Mouse (Mus musculus): Measurements from ENCODE around the gene Dapk1.

Gene Dapk1

DNA sequence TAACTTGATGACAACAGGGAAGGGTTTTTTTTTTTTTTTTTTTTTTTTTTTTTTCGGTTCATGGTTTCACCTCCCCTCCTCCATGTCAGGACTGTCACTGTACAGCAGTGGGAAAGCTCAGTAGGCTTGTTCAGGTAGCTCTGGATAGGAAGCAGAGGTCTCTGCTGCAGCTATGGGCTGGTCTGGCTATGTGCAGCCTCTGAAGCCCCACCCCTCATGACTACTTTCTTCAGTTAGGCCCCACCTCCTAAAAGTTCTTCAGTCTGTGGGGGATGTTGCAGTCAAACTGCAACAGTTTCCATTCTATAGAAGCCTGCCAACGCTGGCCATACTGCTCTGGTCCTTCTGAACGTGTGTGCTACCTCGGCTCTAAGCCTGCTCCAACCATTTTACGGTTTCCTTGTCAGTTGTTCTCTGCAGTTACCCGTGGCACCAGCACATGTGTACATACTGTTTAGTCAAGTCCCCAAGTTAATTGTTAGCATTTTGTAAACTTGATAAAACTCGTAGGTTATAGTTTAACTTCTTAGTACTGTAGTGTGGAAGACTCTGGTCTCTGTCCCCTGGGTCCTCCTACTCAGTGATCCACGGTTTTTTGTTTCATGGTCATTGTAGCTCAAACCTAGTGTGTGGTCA, 6.8 kb downstream of the Dapk1 start:
- TF ChIP-seq GATA4 (IDR thresholded peaks at IDR 0.05; ENCODE audit: insufficient replicate concordance, low read length): no peak

DNA sequence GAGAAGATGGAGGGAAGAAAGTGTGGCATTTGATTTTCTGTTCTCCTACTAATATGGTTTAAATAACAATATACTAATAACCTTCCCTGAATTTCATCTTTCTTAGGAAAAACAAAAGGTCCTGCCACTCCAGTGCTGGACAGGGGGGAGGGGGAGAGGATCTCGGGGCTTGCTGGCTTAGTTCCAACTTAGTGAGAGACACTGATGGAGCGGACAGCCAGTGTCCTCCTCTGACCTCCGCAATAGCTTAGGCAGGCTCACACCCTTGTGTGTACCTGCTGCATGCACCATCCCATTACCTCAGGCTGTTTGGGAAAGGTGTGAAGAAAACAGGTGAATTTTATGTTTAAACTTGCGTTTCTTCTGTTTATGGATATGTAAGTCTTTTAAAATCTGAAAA, 7.5 kb downstream of the Dapk1 start:
- no peak for TF ChIP-seq GATA4 (IDR thresholded peaks at IDR 0.05; ENCODE audit: insufficient replicate concordance, low read length)

DNA sequence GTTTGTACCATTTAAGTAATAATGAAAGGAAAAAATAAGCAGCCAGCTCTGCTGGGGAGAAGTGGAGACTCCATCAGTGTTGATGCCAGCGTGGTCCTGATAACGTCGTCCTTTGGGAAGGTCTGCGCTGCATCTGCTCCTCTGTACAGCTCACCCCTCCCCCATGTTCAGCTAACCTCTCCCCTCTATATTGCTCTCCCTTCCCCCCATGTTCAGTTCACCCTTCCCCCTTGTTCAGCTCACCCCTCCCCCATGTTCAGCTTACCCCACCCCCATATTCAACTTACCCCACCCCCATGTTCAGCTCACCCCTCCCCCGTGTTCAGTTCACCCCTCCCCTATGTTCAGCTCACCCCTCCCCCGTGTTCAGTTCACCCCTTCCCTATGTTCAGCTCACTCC, 8.8 kb downstream of the Dapk1 start:
- TF ChIP-seq GATA4 (IDR thresholded peaks at IDR 0.05; ENCODE audit: insufficient replicate concordance, low read length): no peak

DNA sequence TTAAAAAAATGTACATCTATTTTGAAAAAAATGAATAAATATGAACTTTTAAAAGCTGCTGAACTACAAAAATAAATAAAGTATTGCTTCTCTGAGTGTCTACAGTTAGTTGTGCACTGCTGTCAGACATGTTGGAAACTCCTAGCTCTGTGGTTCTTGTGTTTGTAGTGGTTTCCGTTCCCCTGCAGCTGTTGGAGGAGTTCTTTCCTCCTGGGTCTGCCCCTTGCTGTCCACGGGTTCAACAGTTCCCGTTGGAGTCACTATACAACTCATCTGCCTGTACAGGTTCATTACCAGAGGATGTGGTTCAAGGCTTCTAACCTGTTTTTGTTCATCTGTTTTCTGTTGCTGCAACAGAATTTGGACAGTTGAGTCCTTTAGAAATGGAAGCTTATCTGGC, 10.4 kb downstream of the Dapk1 start:
- no peak for TF ChIP-seq GATA4 (IDR thresholded peaks at IDR 0.05; ENCODE audit: insufficient replicate concordance, low read length)

DNA sequence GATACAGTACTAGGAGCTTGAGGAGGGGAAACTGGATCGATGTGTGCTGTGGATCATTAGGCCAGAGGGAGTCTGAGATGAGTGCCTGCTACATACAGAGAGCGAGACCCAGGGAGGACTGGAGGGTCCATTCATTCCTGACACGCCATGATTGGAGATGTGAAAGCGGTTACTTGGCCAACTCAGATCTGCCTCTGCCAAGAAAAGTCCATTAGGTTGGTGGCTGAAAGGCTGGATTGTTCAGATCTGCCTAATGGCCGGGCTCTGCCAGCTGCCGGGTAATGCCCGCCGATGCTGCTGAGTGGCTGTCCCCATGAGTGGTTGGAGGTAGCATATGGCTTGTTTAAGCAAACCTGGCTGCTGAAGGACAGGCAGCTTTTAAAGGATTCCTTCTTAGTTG, 12.4 kb downstream of the Dapk1 start:
- no peak for TF ChIP-seq GATA4 (IDR thresholded peaks at IDR 0.05; ENCODE audit: insufficient replicate concordance, low read length)

DNA sequence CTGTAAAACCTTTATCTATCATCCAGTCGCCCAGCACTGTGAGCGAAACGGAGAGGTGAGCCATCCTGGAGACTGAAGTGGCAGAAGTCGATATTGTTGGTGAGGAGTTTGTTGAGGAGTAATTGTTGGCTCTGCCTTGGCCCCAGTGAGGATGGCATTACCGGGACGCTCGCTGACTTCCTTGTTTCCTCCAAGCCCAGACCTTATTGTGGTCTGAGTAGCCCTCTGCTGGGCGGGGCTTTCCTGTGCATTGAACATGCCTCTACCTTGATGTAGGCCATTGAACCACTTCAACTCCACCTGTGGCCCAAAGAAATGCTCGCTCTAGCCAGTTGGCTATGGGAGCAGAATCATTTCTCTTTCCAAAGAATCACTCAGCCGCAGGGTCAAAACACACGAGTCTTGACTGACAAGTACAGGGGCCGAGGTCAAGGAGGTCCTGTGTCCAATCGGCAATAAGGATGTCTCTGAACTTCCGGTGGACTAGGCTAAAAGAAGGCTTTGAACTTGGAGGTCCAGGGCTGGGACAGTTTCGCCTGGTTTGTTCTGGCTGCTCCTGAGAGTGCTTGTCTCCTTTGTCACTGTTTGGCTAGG, 13.4 kb downstream of the Dapk1 start:
- no peak for TF ChIP-seq GATA4 (IDR thresholded peaks at IDR 0.05; ENCODE audit: insufficient replicate concordance, low read length)

DNA sequence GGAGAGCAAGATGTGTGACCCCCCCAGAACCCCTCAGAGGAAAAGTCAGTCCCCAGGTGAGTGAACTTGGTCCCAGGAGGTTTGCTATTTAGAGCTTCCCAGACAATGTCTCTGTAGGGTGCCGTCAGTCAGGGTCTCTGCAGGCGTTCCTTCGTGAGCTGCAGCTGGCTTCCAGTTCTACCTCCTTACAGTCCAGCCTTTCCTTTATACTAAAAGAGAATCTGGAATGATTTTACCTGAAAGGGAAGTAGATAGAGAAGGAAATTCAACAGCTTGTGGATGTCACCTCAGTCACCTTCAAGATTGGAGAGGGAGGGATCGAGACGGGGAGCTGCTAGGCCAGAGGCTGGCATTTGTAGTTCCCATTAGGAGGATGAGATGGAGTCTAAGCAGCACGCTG, 14.3 kb downstream of the Dapk1 start:
- TF ChIP-seq GATA4 (IDR thresholded peaks at IDR 0.05; ENCODE audit: insufficient replicate concordance, low read length): no peak

DNA sequence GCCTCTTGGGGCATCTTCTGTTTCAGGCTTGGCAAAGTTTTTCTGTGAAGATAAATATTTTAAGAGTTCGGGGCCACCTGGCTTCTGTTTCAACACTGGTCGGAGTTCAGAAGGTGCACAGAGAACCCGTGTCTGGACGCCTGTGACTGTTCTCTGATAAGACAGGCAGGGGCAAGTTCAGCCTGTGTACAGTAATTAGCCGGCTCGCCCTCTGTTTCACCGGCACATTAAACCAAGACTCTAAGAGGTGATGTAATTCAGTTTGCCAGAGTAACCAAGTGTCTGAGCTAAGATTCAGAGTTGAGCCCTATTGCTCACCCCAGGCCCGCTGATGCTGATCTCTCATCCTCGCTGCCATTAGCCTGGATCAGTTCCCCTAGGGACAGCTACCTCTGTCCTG, 16.5 kb downstream of the Dapk1 start:
- TF ChIP-seq GATA4 (IDR thresholded peaks at IDR 0.05; ENCODE audit: insufficient replicate concordance, low read length): no peak

DNA sequence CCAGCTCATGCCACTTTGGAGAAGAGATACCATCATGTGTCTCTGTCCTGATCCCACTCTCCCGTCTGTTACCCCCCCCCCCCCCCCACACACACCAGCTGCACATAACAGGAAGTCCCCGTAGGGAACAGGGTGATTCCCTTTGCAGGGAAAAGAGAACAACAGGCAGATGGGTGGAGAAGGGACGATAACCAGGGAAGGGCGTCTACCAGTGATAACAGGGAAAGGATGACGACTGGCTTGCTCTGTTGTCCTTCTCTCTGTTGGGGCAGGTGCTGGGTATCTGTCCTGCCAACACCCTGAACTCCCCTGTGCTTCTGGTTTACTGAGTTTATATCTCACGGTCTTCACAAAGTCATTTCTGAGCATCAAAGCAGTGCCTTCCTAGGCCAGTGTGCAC, 18.0 kb downstream of the Dapk1 start:
- TF ChIP-seq GATA4 (IDR thresholded peaks at IDR 0.05; ENCODE audit: insufficient replicate concordance, low read length): no peak

DNA sequence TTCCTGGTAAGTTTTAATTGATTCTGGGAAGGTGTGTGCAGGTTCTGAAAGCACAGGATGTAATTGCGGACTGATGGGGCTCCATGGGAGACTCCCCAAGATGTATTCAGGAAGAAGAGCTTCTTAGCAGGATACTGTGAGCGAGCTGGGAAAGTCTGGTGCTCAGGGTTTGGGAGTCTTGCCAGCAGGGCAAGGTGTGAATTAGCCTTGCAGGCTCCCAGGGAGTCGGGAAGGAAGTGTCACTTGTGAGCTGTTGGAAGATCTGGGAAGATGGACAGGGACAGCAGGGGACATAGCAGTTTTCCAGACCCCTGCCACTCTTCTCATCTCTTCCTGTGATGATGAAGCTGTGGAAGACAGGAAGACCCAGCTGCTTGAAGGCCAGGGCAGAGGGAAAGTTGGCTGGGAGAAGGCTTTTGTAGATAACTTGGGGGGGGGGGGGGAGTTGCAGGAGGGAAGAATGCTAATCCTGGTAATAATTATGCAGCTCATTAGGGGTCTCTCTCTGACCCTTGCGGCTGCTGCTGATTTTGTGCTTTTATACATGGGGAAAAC, 19.7 kb downstream of the Dapk1 start:
- no peak for TF ChIP-seq GATA4 (IDR thresholded peaks at IDR 0.05; ENCODE audit: insufficient replicate concordance, low read length)

DNA sequence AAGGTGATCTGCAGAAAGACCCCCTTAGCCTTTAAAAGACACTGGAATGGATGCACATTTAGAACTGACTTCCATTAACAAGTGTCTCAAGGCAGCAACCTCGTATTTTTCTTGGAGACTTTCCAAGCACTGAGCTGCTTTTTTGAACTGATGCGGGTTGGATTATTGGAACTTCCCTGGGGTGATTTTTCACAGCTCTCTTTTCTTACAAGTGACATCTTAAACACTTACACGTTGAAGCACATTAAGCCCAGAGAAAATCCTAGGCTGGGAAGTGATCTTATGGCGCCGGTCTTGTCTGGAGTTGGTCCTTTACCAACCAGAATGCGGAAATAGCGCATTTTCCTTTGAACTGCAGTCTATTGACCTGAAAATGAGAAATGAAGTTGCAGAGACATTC, 23.8 kb downstream of the Dapk1 start:
- TF ChIP-seq GATA4 (IDR thresholded peaks at IDR 0.05; ENCODE audit: insufficient replicate concordance, low read length): no peak

DNA sequence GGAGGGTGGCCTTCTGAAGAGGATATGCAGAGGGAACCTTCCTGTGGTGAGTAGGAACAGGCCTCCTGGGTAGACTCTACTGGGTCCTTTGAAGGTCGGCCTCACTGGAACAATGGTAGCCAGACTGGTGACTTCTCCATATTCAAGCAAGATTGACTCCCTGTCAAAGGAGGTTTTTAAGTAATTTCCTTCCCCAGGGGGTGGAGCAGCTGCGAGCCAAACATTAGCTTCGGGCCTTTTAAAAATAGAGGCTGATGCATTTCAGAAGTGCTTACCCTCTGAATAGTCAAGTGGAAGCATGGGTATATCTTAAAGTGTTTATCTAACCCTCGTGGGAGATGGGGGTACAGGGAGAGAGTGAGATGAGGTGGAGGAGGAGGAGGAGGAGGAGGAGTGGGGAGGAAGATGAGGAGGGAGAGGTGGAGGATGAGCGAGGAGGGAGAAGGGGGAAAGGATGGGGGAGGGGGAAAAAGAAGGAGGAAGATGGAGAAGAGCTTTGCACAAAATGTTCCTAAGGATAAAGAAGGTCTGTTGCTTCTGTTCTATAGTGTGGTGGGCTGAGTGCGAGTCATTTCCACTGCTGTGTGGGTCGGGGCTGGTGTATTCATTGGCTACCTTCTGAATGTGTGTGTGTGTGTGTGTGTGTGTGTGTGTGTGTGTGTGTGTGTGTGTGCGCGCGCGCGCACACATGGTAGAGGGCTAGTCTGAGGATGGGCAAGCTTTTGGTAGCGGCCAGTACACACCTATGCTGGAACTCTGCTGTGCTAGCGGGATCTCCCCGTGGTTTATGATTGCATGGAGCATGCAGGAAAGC, 26.3 kb downstream of the Dapk1 start:
- no peak for TF ChIP-seq GATA4 (IDR thresholded peaks at IDR 0.05; ENCODE audit: insufficient replicate concordance, low read length)

DNA sequence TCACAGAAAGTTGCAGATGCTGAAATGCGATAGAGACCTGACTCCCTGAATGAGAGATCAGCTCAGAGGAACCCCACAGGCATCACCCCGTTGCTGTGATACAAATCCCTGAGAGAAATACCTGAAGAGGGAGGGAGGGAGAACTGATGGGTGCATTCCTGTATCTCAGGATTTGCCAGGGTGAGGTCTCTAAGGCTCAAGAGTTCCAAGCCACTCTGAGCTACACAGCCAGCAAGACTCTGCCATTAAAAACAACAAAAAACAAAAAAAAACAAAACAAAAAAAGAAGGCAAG, 26.9 kb downstream of the Dapk1 start:
- no peak for TF ChIP-seq GATA4 (IDR thresholded peaks at IDR 0.05; ENCODE audit: insufficient replicate concordance, low read length)

DNA sequence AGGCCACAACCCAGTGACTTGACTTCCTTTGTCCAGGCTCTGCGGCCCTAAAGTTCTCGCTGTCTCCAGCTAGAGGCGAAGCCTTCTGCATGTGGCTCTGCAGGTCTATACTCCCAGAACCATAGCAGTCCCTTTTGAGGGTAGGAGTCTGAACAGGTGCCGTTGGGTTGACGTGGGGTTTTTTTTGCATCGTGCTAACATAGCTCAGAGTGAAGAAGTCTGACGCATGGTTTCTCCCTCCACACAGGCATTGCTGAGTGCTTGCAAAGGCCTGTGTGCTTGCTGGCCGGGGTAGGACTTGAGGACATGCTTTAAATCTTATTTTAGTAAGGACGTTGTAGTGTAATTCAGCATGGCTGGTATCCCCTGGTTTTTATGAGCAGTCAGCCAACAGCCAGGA, 27.7 kb downstream of the Dapk1 start:
- no peak for TF ChIP-seq GATA4 (IDR thresholded peaks at IDR 0.05; ENCODE audit: insufficient replicate concordance, low read length)

DNA sequence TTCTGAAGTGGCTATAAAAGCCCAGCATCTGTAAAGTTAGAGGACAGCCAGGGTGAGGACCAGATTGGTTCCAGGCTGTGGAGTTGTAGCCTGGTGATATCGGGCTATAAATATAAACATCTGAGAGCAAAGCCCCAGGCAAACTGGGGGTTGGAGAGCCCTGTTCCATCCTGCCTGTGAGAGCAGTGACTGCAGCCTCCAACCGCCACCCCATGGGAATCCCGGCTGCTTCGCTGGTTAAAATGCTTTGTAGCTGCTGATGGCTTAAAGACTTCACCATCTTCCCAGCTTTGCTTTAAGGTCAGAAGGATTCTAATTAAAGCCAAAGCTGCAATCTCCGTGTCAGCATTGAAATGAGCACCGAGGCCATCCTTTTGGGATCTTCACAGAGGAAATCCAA, 32.2 kb downstream of the Dapk1 start:
- TF ChIP-seq GATA4 (IDR thresholded peaks at IDR 0.05; ENCODE audit: insufficient replicate concordance, low read length): no peak

DNA sequence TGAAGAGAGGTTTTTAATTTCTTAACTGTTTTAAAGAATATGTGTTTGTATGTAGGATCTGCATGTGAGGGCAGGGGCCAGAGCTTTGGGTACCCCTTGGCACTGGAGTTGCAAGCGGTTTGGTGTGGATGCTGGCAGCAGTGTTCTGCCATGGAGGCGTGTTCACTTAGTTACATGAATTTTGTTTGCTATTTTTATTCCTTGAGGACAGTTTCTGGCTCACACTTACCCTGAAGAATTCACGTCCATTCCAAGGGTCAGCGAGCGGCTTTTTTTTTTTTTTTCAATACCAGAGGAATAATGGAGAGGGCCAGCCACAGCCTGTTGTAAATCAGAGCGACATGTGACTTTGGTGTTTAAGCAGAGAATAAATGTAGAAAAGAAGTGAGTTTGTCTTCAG, 33.9 kb downstream of the Dapk1 start:
- no peak for TF ChIP-seq GATA4 (IDR thresholded peaks at IDR 0.05; ENCODE audit: insufficient replicate concordance, low read length)
